Mouse (Mus musculus): Measurements from ENCODE around the gene Foxo4. TPM values are rescaled to one million over a fixed set of nuclear protein-coding genes. Genes with fewer than 3 reads are reported as not detected.

The Foxo4 gene
- polyA plus RNA-seq, 1 experiment from 2014 or later: 2.5 TPM

GRCm38 (mm10) chrX:101287543-101287942 lies 33.2 kb downstream of the Foxo4 start:
- 90% methylated on average over 3 of the region's 3 CpGs for WGBS
- no peak overlapping the region for H3K4me2 ChIP-seq (ENCODE audit: low read depth, low read length)
- H3K9ac ChIP-seq (ENCODE audit: low read length): no peak overlapping the region
- no peak overlapping the region for H3K4me3 ChIP-seq (replicated peaks; ENCODE audit: low read length)
- no peaks in the 10 kb centered on the region for H3K9me3 ChIP-seq (replicated peaks; ENCODE audit: control insufficient read depth, low read length)
- no peak overlapping the region for H3K27ac ChIP-seq (ENCODE audit: low read length)
- no peak for ATAC-seq (ENCODE audit: insufficient read depth, low FRiP score)
- H3K27me3 ChIP-seq (ENCODE audit: control insufficient read depth, insufficient read depth, low read length): no peaks in the 10 kb centered on the region; the same call in 1 of the 2 replicates
- H3K36me3 ChIP-seq (ENCODE audit: control insufficient read depth, insufficient read depth, low read length): no peaks in the 10 kb centered on the region
- H3K4me1 ChIP-seq (ENCODE audit: control insufficient read depth, insufficient read depth, low read length): no peaks in the 10 kb centered on the region

DNA sequence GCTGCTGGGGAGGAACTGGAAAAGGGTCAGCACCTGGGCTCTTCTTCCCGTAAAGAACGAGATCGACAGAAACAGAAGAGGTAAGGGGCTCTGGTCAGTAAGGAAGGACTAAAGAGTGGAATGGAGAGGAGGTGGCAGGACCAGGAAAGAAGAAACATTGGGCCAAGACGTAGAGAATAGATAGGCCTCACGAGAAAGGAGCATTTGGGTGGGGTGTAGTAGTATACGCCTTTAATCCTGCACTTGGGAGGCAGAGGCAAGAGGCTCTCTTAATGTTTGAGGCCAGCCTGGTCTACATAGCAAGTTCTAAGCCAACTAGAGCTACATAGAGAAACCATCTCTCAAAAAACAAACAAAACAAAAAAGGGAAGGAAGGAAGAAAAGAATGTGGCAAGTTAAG lies 34.1 kb downstream of the Foxo4 start:
- Histone ChIP-seq H3K4me3 (replicated peaks; ENCODE audit: low read length) (no peak overlapping the region), H3K9ac (ENCODE audit: low read length) (no peak overlapping the region), H3K4me1 (ENCODE audit: control insufficient read depth, insufficient read depth, low read length) (no peaks in the 10 kb centered on the region), H3K9me3 (replicated peaks; ENCODE audit: control insufficient read depth, low read length) (no peaks in the 10 kb centered on the region), H3K4me2 (ENCODE audit: low read depth, low read length) (no peak overlapping the region), H3K27me3 (ENCODE audit: control insufficient read depth, insufficient read depth, low read length) (no peaks in the 10 kb centered on the region; the same call in 1 of the 2 replicates), H3K27ac (ENCODE audit: low read length) (no peak overlapping the region), H3K36me3 (ENCODE audit: control insufficient read depth, insufficient read depth, low read length) (no peaks in the 10 kb centered on the region)
- ATAC-seq (ENCODE audit: insufficient read depth, low FRiP score): no peak
- WGBS: 90% methylated on average over 6 of the region's 6 CpGs

DNA sequence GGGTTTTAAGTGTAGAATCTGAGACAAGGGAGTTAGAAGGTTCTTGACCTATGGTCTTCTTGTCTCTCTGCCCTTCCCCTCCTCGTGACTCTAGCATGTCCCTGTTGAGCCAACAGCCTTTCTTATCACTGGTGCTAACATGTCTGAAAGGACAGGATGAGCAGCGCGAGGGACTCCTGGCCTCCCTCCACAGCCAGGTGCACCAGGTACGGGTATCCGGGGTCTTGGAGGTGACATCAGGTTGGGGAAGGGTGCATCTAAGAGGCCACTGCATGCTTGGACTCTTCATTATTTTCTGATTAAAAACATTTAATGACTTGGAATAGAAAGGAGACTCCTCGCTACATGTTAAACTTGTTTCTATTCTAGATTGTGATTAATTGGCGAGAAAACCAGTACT lies 34.7 kb downstream of the Foxo4 start:
- Histone ChIP-seq H3K4me3 (replicated peaks; ENCODE audit: low read length) (no peak overlapping the region), H3K36me3 (ENCODE audit: control insufficient read depth, insufficient read depth, low read length) (no peaks in the 10 kb centered on the region), H3K27me3 (ENCODE audit: control insufficient read depth, insufficient read depth, low read length) (no peaks in the 10 kb centered on the region; the same call in 1 of the 2 replicates), H3K9me3 (replicated peaks; ENCODE audit: control insufficient read depth, low read length) (no peaks in the 10 kb centered on the region), H3K4me1 (ENCODE audit: control insufficient read depth, insufficient read depth, low read length) (no peaks in the 10 kb centered on the region), H3K4me2 (ENCODE audit: low read depth, low read length) (no peak overlapping the region), H3K9ac (ENCODE audit: low read length) (no peak overlapping the region), H3K27ac (ENCODE audit: low read length) (no peak overlapping the region)
- ATAC-seq (ENCODE audit: insufficient read depth, low FRiP score): no peak
- 92% methylated on average over 7 of the region's 7 CpGs for WGBS

DNA sequence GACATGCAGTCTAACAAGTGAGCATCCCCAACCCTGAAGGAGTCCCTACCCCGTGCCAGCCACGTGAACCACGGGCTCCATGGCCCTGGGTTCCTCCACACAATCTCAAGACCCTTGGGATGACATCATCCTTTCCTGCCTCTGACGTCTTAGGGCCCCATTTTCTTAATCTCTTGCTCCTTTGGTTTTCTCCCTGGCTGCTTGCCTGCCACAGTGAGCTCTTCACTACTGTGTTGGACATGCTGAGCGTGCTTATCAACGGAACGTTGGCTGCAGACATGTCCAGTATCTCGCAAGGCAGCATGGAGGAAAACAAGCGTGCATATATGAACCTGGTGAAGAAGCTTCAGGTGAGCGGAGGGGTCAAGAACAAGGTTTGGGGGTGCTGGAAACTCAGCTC lies 35.8 kb downstream of the Foxo4 start:
- no peak overlapping the region for H3K4me3 ChIP-seq (replicated peaks; ENCODE audit: low read length)
- no peak overlapping the region for H3K4me2 ChIP-seq (ENCODE audit: low read depth, low read length)
- no peaks in the 10 kb centered on the region for H3K36me3 ChIP-seq (ENCODE audit: control insufficient read depth, insufficient read depth, low read length)
- no peak overlapping the region for H3K9ac ChIP-seq (ENCODE audit: low read length)
- no peaks in the 10 kb centered on the region for H3K9me3 ChIP-seq (replicated peaks; ENCODE audit: control insufficient read depth, low read length)
- H3K4me1 ChIP-seq (ENCODE audit: control insufficient read depth, insufficient read depth, low read length): no peaks in the 10 kb centered on the region
- no peak for ATAC-seq (ENCODE audit: insufficient read depth, low FRiP score)
- H3K27me3 ChIP-seq (ENCODE audit: control insufficient read depth, insufficient read depth, low read length): no peaks in the 10 kb centered on the region; the same call in 1 of the 2 replicates
- H3K27ac ChIP-seq (ENCODE audit: low read length): no peak overlapping the region
- 89% methylated on average over 10 of the region's 10 CpGs for WGBS

DNA sequence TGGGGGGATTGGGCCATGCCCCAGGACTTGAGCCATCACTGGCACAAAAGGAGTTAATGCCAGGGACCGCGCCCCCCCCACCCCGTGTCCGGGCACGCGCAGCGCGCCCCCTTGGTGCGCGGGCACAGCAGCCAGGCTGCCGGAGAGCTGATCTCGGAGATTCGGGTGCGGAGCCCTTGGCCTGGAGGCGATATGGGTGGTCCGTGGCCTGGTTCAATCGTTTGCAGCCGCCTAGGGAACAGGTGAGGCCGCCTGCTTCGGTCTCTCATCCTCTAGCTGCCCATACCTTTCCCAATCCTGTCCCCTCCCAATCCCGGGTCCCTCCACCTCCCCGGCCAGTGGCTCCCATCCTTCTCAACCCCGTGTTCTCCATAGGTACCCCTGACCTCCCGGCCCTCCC lies 44.7 kb downstream of the Foxo4 start, which contains the start of gene Nlgn3:
Nlgn3 (plus strand) TSS at position 114 of the 400 bp plus-strand sequence.
- H3K27me3 ChIP-seq (ENCODE audit: control insufficient read depth, insufficient read depth, low read length): no peaks in the 10 kb centered on the region
- no peaks in the 10 kb centered on the region for H3K9me3 ChIP-seq (replicated peaks; ENCODE audit: control insufficient read depth, low read length)
- H3K36me3 ChIP-seq (ENCODE audit: control insufficient read depth, insufficient read depth, low read length): no peaks in the 10 kb centered on the region
- peak within 1 kb of the TSS; percentile 44 for H3K4me3 ChIP-seq (replicated peaks; ENCODE audit: low read length)
- H3K4me1 ChIP-seq (ENCODE audit: control insufficient read depth, insufficient read depth, low read length): no peaks in the 10 kb centered on the region
- 28% methylated on average over 18 of the region's 24 CpGs for WGBS
- H3K9ac ChIP-seq (ENCODE audit: low read length): peak within 1 kb of the TSS; percentile 57
- no peak for ATAC-seq (ENCODE audit: insufficient read depth, low FRiP score)
- peak within 1 kb of the TSS; percentile 47 for H3K4me2 ChIP-seq (ENCODE audit: low read depth, low read length)
- H3K27ac ChIP-seq (ENCODE audit: low read length): no peak within 1 kb of the TSS

GRCm38 (mm10) chrX:101299473-101300426 lies 45.4 kb downstream of the Foxo4 start:
- no peak overlapping the region for H3K27ac ChIP-seq (ENCODE audit: low read length)
- peak; percentile 35; the same call in 1 of the 2 replicates for ATAC-seq (ENCODE audit: insufficient read depth, low FRiP score)
- H3K4me3 ChIP-seq (replicated peaks; ENCODE audit: low read length): peak overlapping the region; percentile 44
- 25% methylated on average over 13 of the region's 13 CpGs for WGBS
- H3K27me3 ChIP-seq (ENCODE audit: control insufficient read depth, insufficient read depth, low read length): no peaks in the 10 kb centered on the region
- H3K36me3 ChIP-seq (ENCODE audit: control insufficient read depth, insufficient read depth, low read length): no peaks in the 10 kb centered on the region
- peak overlapping the region; percentile 47 for H3K4me2 ChIP-seq (ENCODE audit: low read depth, low read length)
- H3K9me3 ChIP-seq (replicated peaks; ENCODE audit: control insufficient read depth, low read length): no peaks in the 10 kb centered on the region
- H3K9ac ChIP-seq (ENCODE audit: low read length): peak overlapping the region; percentile 57
- no peaks in the 10 kb centered on the region for H3K4me1 ChIP-seq (ENCODE audit: control insufficient read depth, insufficient read depth, low read length)

- Histone ChIP-seq H3K9me3 (replicated peaks; ENCODE audit: control insufficient read depth, low read length) (no peaks in the 10 kb centered on the region), H3K4me1 (ENCODE audit: control insufficient read depth, insufficient read depth, low read length) (no peaks in the 10 kb centered on the region), H3K27ac (ENCODE audit: low read length) (no peak overlapping the region), H3K9ac (ENCODE audit: low read length) (peak overlapping the region; percentile 50; the same call in 1 of the 2 replicates), H3K36me3 (ENCODE audit: control insufficient read depth, insufficient read depth, low read length) (no peaks in the 10 kb centered on the region), H3K27me3 (ENCODE audit: control insufficient read depth, insufficient read depth, low read length) (no peaks in the 10 kb centered on the region), H3K4me2 (ENCODE audit: low read depth, low read length) (peak overlapping the region; percentile 47), H3K4me3 (replicated peaks; ENCODE audit: low read length) (peak overlapping the region; percentile 44)
- 36% methylated on average over 13 of the region's 13 CpGs for WGBS
- ATAC-seq (ENCODE audit: insufficient read depth, low FRiP score): no peak
Measured at GRCm38 (mm10) chrX:101300427-101301030, 46.2 kb downstream of the Foxo4 start.

- WGBS: 73% methylated on average over 9 of the region's 9 CpGs
- Histone ChIP-seq H3K9ac (ENCODE audit: low read length) (no peak overlapping the region), H3K4me2 (ENCODE audit: low read depth, low read length) (no peak overlapping the region), H3K9me3 (replicated peaks; ENCODE audit: control insufficient read depth, low read length) (no peaks in the 10 kb centered on the region), H3K4me3 (replicated peaks; ENCODE audit: low read length) (no peak overlapping the region), H3K27ac (ENCODE audit: low read length) (no peak overlapping the region), H3K4me1 (ENCODE audit: control insufficient read depth, insufficient read depth, low read length) (no peaks in the 10 kb centered on the region), H3K27me3 (ENCODE audit: control insufficient read depth, insufficient read depth, low read length) (no peaks in the 10 kb centered on the region), H3K36me3 (ENCODE audit: control insufficient read depth, insufficient read depth, low read length) (no peaks in the 10 kb centered on the region)
- no peak for ATAC-seq (ENCODE audit: insufficient read depth, low FRiP score)
Measured at GRCm38 (mm10) chrX:101301654-101302053, 47.3 kb downstream of the Foxo4 start.

DNA sequence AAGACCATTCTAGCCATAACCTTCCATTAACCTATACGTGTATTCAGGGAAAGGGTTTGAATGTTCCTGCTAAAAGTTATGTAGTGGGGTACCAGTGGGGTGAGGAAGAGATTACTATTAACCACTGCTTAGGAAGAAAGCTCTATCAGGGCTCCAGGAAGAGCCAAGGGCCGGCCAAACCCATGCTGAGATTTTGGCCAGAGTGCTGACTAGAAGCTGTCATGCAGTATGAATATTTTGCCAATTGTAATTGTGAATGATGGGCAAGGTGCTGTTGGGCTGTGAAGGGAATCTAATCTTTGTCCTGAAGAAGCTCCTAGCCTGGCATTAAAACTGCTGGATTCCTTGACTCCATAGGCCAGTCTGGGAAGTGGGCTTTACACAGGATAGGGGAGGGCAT lies 50.3 kb downstream of the Foxo4 start:
- Histone ChIP-seq H3K27me3 (ENCODE audit: control insufficient read depth, insufficient read depth, low read length) (no peaks in the 10 kb centered on the region; the same call in 1 of the 2 replicates), H3K9me3 (replicated peaks; ENCODE audit: control insufficient read depth, low read length) (no peaks in the 10 kb centered on the region), H3K4me3 (replicated peaks; ENCODE audit: low read length) (no peak overlapping the region), H3K4me1 (ENCODE audit: control insufficient read depth, insufficient read depth, low read length) (no peaks in the 10 kb centered on the region), H3K36me3 (ENCODE audit: control insufficient read depth, insufficient read depth, low read length) (no peaks in the 10 kb centered on the region), H3K9ac (ENCODE audit: low read length) (no peak overlapping the region), H3K4me2 (ENCODE audit: low read depth, low read length) (no peak overlapping the region), H3K27ac (ENCODE audit: low read length) (no peak overlapping the region)
- ATAC-seq (ENCODE audit: insufficient read depth, low FRiP score): no peak
- WGBS: 76% methylated on average over 2 of the region's 2 CpGs

All from stomach, embryonic 16.5 days (tissue).